Mouse (Mus musculus) ovary, postnatal 14 days (tissue): ENCODE results near the gene Faim.

ENCODE experiments used
- DNase-seq: peaks from one replicate; pipeline ENCODE4 v3.0.0; 2022; ENCODE audit warnings: low spot score

Faim gene

GRCm38 (mm10) chr9:98985800-98986475, at the start of gene Faim:
Faim (plus strand) TSS chr9:98986373.
- peak; percentile 100 for DNase-seq

DNA sequence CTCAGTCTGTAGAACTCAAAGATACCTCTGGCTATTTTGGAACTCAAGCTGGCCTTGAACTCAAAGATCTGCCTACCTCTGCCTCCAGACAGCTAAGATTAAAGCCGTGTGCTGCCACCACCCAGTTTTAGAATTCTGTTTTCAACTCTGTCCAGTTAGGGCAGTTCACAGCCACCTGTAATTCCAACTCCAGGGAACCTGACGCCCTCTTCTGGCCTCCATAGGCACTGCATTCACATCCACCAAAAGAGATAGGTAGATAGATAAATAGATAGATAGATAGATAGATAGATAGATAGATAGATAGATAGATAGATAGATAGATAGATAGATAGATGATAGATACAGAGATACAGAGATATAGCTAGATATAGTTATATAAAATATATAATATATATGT, 46.9 kb upstream of the Faim start:
- no peak for DNase-seq

DNA sequence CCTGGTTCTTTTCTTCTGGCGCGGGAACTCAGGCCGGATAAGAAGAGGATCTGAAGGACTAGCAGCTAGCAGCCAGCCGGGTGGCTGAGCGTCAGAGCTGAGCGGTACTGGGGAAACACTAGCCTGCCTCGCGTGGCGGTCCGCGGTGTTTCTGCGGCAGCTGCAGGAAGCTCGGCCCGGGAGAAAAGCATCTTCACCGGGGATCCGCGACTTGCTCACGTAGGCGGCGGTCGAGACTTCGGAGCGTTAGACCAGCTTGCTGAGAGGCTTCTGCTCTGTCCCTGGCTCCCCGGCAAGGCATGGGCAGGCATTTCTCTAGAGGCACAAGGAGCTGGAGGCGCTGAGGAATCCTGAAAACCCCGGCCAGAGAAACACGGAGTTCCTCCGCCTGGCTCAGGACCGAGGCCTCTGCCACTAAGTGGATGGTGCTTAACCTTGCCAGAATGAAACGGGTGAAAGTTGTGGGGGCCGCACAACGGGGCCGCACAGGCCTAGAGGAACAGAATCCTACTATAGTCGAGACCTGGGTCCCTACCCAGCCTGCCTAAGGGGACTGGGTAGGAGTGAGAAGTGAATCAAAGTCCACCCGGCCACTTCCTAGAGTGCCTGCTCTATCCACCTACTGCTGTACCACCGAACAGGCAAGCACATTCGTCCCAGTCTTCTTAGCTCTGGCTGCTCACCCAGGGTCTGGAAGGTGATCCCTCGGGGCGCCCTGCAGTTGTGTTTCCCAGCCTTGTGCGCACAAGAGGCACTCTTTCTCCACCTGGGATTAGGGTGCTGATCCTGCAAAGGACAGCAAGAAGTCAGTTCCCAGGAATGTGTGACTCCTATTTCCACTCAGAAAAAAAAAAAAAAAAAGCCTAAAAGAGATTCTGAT, 33.8 kb upstream of the Faim start:
- no peak for DNase-seq

- DNase-seq, result no peak
These were observed 32.9 kb upstream of the Faim start for GRCm38 (mm10) chr9:98953291-98953690.

DNA sequence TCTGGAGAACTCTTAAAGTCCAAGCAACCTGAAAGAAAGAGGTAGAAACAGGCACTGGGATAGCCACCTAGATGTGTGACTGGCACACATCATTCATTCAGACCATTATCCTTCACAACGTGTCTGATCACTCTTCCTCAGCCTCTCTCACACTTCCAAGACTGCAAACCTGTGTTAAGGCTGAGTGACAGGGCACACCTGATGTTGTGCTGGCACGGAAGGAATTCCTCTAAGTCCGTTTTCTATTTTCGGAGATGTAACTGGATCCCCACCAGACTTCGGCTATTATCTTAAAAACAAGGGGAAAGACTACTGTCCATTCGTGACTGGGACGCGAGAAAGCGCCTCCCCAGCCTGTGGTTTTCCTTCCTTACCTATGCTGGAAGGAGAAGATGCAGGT, 32.3 kb upstream of the Faim start:
- DNase-seq, result no peak

- DNase-seq, result no peak
These were observed 31.6 kb upstream of the Faim start for GRCm38 (mm10) chr9:98954391-98955102.

DNA sequence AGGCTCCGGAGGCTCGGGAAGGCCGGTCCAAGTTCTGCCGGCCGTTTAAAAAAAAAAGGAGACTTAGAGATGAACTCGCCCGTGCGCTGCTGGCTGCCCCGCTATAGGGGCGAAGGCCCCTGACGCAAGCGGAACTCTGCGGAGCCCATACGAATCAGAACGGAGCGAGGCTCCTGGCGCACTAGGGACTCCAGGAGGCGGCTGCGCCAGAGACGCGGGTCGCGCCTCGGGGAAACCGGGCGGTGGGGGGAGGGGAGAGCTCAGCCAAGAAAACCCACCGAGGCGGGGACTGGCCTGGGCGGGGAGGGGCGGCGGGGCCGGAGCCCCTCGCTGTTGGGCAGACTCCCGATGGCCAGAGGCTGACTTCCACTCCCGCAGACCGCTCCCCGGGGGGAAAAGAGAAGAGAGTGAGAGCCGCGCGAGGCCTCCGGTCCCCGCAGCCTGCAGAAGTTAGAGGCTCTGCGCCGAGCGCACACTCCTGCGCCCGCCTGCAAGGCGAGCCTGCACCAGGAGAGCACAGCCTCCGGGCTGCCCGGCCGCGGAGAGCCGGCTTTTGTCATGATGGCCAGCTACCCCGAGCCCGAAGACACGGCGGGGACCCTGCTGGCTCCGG, 31.0 kb upstream of the Faim start, which contains the start of gene Foxl2:
Gene Foxl2 (plus strand): TSS at position 186 of the 613 bp plus-strand sequence.
- DNase-seq, result peak; percentile 67

GRCm38 (mm10) chr9:98955716-98956224, 30.4 kb upstream of the Faim start:
- no peak for DNase-seq

GRCm38 (mm10) chr9:98956591-98957381, 29.4 kb upstream of the Faim start:
- no peak for DNase-seq

GRCm38 (mm10) chr9:98957751-98958351, 28.3 kb upstream of the Faim start:
- no peak for DNase-seq

- DNase-seq, result no peak
These were observed 27.5 kb upstream of the Faim start for GRCm38 (mm10) chr9:98958628-98959027.

- DNase-seq, result no peak
These were observed 26.3 kb upstream of the Faim start for GRCm38 (mm10) chr9:98959851-98960250.

- no peak for DNase-seq
These were observed 25.8 kb upstream of the Faim start for GRCm38 (mm10) chr9:98960348-98960747.

- DNase-seq, result no peak
These were observed 24.3 kb upstream of the Faim start for GRCm38 (mm10) chr9:98961591-98962477.

DNA sequence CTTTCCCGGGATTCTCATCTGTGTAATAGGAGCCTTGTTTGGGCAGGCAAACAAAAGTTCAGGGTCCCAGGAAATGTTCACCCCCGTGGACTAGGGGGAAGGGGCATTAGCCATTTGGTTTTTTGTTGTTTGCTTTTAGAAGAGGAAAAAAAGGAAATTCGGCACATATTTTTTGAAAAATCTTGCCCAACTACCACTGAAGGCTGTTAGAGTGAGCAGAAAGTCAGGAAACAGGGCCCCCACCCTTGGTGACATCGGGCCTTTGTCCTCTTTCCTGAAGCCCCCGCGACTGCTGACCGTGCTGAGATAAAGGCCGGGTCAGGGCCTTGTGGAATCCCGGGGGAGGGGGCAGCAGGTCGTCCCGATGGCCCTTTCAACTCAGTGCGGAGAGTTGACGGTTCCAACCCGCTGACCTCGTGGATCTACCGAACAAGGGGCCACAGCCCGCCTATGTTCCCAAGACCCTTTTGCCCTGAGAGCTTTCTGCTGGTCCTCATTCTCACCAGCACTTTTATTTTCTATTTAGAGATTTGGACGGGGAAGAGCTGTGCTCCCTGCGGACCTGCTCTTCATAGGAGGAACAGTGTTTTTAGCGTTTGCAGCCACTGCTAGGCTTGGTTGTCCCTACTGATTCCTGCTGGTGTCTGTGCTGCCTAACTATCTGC, 23.6 kb upstream of the Faim start:
- no peak for DNase-seq

DNA sequence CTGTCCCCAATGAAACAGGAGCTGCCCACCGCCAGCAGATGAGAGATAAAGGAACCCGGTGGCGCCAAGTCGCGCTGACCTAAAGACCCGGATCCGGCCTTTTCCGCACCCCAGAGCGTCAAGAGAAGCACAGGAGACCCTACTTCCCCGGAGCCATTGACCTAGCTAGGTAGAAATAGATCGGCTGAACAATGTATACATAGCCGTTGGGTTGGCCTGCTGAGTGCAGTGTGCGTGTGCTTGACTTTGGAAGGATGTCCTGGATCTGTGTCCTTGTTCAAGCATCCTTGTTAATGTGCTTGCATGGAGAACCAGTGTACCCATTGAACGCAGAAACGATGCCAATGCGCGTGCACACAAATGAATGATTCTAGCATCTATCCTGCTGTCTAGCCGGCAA, 22.5 kb upstream of the Faim start:
- DNase-seq, result no peak

DNA sequence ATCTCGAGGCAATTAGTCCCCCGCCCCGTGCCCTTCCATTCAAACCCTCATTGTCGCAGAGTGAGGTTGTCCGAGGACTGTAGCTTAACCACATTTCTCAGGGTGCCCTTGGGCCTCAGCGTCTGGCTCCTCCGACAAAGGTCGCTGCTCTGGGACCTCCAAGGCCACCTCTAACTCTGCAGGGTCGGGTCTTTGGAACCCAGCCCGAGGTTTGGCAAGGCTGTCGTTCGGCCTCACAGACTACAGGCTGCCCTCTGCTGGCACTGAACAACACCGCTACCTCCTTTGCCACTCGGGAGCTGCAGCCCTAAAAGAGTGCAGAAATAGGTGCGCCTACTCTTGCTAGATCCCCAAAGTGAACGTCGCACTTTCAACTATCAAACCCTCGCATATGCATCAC, 21.1 kb upstream of the Faim start:
- DNase-seq, result no peak

DNA sequence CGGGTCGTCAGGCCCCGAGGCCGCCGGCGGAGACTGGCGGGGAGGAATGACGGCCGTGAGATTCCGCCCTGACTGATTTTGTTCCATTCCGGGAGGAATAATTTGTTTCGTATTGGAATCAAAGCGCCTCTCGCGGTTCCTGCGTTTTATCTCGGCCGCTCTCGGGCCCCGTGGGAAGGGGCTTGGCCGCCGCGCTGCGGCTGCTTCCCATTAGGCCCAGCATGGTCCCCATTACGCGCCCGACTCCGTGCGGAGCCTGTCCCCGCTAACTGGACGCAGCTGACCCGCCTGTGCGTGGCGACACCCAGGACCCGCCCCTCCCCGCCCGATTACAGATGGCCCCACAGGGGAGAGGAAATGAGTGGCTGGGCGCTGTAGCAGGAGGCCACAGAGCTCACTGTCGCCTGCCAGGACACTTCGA, 13.1 kb upstream of the Faim start:
- DNase-seq, result no peak

DNA sequence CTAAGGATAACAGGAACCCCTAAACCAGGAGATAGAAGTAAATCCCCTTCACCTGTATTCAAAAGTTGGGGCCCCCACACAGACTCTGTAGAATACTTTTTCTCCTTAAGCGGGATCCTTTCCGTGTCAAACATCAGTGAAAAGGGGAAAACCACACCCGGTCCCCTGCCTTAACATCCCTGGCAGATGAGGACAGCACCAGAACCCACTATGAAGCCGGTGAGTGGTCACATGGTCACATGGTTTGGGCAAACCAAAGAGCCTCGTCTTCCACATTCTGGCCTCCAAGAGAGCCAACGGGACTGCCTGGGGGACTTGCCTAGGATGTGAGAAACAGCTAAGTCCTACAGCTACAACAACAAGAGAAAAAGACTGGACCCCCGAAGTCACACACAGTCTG, 12.6 kb upstream of the Faim start:
- DNase-seq, result no peak
